Mouse (Mus musculus) inflammation-experienced regulatory T-cells, adult 6 months (primary cell): ENCODE measurements around the gene Asgr1. TPM values are rescaled to one million over a fixed set of nuclear protein-coding genes. Genes with fewer than 3 reads are reported as not detected.
A peak's percentile ranks its signal among the peaks of the same experiment; 100 is the strongest.
"Not testable (repeated sequence)": the region's sequence is repeated elsewhere in the genome, so short reads cannot be mapped to it uniquely, and the experiment has no call there.

Experiments used
- ATAC-seq: one replicate; pipeline ENCODE4 v1.8.0; 2017
- polyA plus RNA-seq, 3 experiments: library from polyadenylated mRNA; unstranded; fragments of 100-300 nt; shearing (Covaris generic); gene quantifications; one replicate each; pipeline ENCODE4 v1.2.1; 2017

Asgr1 gene
- polyA plus RNA-seq, 3 experiments from 2014 or later, result not detected

DNA sequence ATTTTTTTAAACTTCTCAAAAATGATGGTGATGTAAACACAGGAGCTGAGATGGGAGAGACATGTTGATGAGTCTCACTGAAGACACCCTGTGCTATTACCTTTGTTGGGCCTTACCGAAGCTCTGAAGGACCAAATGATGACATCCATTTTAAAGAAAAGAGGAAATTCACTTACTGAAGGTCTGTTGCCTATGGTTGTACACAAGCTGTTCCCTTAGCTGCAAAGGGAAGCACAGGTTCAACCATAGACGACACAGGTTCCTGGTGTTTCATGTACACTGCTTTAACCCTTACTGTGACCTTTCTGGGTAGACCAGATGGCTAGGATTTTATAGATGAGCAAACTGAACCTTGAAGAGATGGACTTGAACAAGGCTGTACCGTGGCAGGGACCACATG, 16.7 kb downstream of the Asgr1 start:
- ATAC-seq, result not testable (repeated sequence)

DNA sequence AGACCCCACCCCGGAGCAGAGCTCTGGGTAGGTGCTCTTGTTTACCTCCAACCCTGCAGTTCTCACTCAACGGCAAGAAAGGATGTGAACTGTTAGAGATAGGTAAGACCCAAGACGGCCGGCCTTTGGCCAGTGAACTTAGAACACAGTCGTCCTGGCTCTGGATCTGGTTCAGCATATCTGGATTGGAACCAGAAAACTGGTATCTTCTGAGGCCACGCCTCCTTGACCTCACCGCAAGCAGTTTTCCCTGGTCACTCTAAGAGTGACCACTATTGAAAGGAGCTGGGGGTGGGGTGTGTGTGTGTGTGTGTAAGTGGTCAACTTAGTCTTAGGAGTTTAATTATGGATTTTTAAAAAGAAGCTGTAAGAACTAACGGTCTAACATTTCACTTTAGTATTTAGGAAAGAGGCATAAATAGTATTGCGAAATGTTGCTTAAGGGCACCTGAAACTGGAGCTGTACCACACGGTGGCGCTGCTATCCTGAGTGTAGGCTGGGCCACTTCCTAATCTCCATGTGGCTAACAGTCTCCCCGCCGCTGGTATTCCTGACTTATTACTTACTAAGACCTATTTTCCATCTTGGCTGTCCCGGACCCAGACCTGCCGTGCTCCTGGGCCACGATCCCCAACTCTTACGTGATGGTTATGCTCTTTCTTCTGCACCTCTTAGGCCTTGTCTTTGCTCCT, 20.6 kb downstream of the Asgr1 start:
- no peak for ATAC-seq

DNA sequence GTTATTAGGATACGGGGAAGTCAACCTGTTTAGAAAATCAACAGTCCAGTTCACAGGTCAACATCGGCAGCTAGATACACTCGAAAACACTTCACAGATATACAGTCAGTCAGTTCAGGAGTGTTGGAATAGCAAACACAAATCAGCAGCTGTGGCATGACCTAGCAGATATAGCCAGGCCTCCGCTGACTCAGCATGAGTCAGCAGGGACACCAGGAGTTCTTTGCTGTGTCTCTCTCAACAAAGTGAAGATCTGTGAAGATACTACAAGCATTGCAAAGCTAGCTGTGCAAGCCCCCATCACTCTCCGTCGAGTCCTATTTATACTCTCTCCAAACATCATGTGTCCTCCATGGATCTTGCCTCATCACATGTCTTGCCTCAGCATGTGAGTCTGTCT, 21.7 kb downstream of the Asgr1 start:
- no peak for ATAC-seq

DNA sequence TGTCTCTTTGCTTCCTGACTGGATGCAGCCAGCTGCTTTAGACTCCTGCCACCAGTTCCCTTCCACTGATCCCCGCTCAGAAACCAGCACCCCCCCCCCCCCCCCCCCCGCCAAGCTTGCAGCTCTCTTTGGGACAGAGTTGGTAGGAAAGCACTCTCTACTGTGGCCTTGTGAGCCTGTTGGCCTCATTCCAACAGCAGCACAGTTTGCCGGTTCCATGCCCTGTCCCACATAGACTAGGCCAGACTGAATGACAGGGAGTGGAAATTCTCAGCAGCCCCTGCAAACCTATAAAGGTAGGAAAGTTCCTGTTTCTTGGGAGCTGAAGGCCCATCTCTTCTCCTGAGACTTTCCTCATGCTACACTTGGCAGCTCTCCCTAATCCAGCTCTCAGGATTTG, 23.6 kb downstream of the Asgr1 start:
- ATAC-seq, result no peak

DNA sequence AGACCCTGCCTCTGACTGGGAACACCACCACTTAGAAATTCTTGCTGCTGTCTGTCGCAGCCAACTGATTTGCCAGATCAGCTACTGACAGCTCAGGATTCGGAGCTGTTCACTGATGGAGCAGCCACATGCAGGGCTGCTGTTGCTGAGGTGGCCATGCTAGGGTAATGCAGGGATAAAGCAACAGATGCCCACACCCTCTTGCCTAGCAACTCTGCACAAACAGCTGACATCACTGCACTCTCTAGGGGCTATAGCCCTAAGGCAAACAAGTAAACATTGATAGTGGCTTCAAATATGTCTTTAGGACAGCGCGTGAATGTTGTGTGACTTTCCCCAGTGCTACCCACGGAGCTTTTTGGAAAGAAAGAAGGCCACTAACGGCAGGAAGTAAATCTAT, 25.3 kb downstream of the Asgr1 start:
- ATAC-seq, result no peak

DNA sequence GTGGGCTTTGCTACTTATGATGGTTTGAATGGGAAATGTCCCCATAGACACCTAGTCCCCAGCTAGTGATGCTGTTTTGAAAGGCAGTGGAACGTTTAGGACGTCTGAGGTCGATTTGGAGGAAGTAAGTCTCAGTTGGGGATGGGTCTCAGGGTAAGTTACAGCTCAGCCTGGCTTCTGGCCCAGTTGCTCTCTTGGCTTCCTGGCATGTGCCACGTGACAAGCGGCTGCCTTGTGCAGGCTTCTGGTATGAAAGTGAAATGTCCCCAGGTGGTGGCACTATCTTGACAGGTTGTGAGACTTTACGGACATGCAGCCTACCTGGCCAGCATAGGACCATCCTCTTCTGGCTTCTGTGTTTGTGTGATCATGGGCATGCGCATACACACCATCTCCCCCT, 26.0 kb downstream of the Asgr1 start:
- peak; percentile 61 for ATAC-seq

DNA sequence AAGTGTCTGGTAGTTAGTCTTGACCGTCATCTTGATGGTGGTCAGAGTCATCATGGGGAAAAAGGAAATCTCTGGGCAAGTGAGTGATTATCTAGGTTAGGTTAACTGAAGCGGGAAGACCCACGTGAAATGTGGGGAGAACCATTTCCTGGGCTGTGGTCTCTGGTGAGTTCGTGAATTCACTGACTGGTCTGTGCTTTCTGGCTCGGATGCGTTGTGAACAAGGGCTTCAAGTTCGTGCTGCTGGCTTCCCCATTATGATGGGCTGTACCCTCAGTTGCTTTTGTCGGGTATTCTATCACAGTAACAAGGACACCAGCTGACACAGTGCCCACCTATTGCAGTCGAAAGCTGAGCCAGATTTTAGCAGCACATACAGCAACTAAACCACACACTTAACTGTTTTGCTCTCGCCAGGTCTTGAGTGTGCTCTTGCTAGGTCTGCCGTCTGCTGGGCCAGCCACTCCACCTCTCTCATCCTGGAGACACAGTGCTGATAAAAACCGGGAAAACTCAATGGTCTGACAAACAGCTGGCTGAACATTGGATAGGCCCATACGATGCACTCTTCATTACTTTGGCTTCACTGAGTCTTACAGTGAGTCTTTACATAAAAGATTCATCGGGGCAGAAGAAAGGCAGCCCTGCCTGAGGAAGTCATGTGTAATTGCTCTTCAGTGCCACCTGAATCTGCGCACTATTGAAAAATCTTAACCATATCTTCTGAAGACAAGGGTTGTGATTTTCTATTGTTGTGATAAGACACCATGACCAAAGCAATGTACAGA, 27.1 kb downstream of the Asgr1 start:
- no peak for ATAC-seq

DNA sequence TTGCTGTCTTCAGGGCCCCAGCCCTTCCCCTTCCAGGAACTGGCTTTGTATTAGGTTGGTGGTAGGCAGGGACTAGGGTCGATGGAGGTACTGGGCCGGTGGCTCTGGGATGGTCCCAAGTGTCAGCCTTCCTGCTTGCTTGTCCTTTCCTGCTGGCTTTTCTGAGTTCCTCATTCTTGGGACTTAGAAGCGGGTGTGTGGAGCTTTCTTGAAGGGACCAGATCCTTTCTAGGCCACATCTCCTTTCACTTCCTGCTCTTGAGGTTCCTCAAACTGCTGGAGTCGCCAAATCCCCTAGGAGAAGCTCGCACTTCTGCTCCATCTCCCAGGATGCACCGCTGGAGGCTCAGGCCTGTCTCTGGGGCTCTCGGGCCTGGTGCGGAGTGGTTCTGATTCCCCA, 30.7 kb downstream of the Asgr1 start:
- no peak for ATAC-seq

DNA sequence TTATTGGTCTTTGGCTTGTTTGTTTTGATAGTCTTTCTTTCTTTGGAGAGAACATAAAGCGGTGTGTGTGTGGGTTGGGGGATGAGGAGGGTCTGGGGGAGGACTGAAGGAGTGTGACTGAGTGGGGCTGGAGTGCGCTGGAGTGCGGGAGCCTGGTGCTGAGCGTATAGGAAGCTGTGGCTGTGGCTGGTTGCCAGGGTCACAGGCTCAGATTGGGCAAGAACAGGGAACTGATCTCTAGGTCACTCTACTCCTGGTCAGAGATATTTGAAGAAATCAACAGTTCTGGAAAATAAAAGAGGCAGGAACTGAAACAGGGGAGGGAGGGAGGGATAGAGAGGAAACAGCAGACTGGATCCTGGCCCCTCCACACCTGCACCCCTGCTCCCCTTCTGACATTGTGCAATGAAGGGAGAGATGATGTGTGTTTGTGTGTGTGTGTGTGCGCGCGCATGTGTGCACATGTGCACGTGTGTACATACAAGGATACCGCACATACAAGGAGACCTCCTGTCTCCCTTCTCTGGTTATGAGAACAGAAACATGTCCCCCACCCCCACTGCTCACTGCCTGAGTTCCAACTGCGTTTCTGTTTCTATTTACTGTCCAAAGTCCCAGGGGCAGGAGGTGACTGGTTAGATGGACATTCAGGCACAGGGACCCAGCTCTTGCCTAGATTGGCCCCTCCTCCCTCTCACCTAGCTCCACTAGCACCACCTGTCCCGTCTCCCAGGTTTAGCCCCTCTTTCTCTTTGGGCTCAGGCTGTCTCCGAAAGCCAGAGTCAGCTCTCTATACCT, 38.3 kb downstream of the Asgr1 start, which contains the start of gene Asgr2:
TSS of gene Asgr2 (plus strand) at position 659 of the 798 bp plus-strand sequence.
- ATAC-seq, result no peak

DNA sequence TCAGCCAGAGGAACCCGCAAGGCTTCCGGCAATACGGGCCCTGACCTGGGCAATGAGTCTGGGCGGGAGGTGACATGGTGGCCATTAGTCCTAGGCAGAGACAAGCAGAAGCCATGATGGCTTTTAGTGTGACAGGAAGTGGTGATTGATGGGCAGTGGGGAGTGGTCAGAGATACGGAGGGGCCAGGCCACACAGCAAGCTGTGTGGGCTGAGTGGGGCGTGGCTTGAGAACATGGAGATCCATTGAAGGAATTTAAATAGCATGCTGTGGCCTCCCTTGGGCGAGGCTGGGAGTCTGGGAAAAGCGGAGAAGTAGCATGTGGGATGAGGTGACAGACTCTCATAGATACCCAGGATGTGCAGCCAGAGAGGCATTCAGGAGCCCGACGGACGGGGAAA, 43.5 kb downstream of the Asgr1 start:
- ATAC-seq, result no peak

DNA sequence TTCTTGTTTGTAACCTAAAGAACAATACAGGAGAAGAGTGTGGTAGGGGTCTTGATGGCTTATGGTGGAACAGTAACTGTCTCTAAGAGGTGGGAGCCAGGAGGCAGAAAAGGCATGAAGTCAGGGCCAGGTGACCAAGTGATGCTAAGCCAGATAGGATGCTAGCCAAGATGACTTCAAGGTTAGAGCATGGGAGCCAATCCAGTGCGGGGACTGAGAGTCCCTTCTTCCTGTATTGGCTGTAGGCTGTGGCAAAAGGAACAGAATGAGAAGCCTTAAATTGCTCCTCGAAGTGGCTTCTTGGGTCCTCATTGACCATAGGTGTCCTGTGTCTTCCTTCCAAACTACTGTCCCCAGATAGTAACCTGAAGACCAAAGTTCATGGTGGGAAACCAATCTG, 45.2 kb downstream of the Asgr1 start:
- ATAC-seq, result no peak

DNA sequence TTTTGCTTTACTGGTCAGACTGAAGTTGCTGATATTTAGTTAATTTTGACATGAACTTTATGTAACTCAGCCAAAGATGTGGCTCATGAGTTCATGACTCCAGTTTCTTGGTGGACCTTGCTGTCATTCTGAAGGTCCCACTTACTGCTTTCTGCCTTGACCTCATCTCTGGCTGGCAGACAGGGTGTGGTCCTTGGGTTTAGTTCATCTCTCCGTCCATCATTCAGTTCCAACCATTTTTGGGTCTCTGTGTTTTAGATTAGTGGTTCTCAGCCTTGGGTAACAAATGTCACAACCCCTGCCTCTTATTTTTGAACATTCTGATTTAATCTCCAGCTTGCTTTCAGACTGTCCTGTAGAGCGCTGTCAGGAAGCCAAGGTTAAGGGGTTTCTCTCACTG, 45.9 kb downstream of the Asgr1 start:
- ATAC-seq, result no peak

DNA sequence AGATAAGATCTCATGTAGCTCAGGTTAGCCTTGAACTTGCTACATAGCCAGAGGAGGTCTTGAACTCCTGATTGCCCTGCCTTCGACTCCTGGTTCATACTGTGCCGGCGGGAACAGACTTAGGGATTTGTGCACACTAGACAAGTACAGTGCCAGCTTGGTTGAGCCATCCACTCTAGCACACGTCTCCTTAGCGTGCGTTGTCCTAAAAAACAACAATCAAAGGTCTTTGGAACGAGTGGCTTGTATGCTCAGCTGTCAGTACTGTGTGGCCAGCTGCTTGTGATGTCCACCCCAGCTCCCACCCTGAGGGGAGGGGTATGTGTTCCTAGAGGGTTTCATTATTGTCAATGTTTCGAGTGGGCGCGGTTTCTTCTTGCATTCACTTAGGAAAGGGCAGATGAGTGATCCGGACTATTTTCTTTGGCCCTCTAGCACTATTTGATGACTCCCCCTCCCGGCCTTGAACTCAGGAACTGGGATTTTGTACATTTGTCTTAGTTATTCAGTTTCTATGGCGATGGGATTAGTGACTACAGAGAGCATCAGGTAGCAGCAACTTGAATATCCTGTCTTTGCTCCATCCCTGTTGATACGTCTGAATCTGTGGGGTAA, 49.9 kb downstream of the Asgr1 start:
- no peak for ATAC-seq

DNA sequence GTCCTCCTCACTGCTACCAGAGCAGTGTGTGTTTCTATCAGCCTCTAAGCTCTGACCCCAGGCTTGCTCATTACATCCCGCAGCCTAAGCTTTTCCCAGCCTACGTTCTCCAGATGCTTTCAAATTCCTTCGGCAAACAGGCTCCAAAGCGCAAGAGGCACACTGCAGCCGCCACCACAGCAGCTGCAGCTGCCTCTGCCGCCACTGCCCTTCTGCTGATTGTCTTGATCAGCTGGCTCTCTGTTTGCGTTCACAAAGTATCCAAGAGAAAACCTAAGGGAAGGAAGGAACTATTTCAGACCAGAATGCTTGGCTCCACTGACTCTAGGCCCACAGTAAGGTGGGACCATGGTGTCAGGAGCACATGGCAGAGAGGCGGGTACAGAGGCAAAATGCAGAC, 53.2 kb downstream of the Asgr1 start:
- no peak for ATAC-seq

Other genes with a start within 250 kb of the Asgr1 start
- gene Tmem102, start 248.5 kb upstream of the Asgr1 start, polyA plus RNA-seq, result not detected
- gene Gm39566, start 238.8 kb upstream of the Asgr1 start, polyA plus RNA-seq, result not detected
- gene Spem2, start 235.6 kb upstream of the Asgr1 start, polyA plus RNA-seq, result not detected
- gene Spem1, start 231.9 kb upstream of the Asgr1 start, polyA plus RNA-seq, result not detected
- gene Nlgn2, start 216.3 kb upstream of the Asgr1 start, polyA plus RNA-seq, result 1 to 10 TPM in 2 of 3 experiments, under 1 TPM in 1; 0.60 to 2.5 (median 1.2) TPM
- gene Tmem256, start 215.6 kb upstream of the Asgr1 start, polyA plus RNA-seq, result 100 to 1,000 TPM; 124 to 157 (median 131) TPM
- gene Plscr3, start 207.7 kb upstream of the Asgr1 start, polyA plus RNA-seq, result 10 to 100 TPM in 2 of 3 experiments, 1 to 10 TPM in 1; 7.3 to 20.2 (median 17.7) TPM
- gene Tnk1, start 195.4 kb upstream of the Asgr1 start, polyA plus RNA-seq, result under 1 TPM in 1 of 3 experiments, not detected in 2; 0.19 TPM
- not detected for gene Tmem95, start 176.1 kb upstream of the Asgr1 start, polyA plus RNA-seq
- gene Kctd11, start 172.7 kb upstream of the Asgr1 start, polyA plus RNA-seq, result 1 to 10 TPM in 1 of 3 experiments, under 1 TPM in 2; 0.58 to 1.5 (median 0.59) TPM
- 100 to 1,000 TPM; 229 to 289 (median 266) TPM for gene Acap1, start 158.5 kb upstream of the Asgr1 start, polyA plus RNA-seq
- gene 2810408A11Rik, start 153.1 kb upstream of the Asgr1 start, polyA plus RNA-seq, result under 1 TPM; 0.39 to 0.98 (median 0.63) TPM
- 1 to 10 TPM; 5.2 to 9.6 (median 9.0) TPM for gene Neurl4, start 153.0 kb upstream of the Asgr1 start, polyA plus RNA-seq
- 100 to 1,000 TPM in 2 of 3 experiments, 10 to 100 TPM in 1; 91.9 to 128 (median 122) TPM for gene Gps2, start 140.2 kb upstream of the Asgr1 start, polyA plus RNA-seq
- gene Eif5a, start 132.1 kb upstream of the Asgr1 start, polyA plus RNA-seq, result 1,000 to 10,000 TPM; 1,103 to 1,192 (median 1,160) TPM
- gene Ybx2, start 118.3 kb upstream of the Asgr1 start, polyA plus RNA-seq, result not detected
- not detected for gene Slc2a4, start 105.9 kb upstream of the Asgr1 start, polyA plus RNA-seq
- 1 to 10 TPM in 1 of 3 experiments, not detected in 2; 1.1 TPM for gene Cldn7, start 89.3 kb upstream of the Asgr1 start, polyA plus RNA-seq
- gene Ctdnep1, start 72.9 kb upstream of the Asgr1 start, polyA plus RNA-seq, result 10 to 100 TPM; 25.8 to 35.6 (median 29.3) TPM
- gene Elp5, start 71.6 kb upstream of the Asgr1 start, polyA plus RNA-seq, result 10 to 100 TPM; 61.5 to 78.3 (median 68.5) TPM
- 100 to 1,000 TPM; 352 to 384 (median 366) TPM for gene Gabarap, start 62.9 kb upstream of the Asgr1 start, polyA plus RNA-seq
- 10 to 100 TPM; 32.7 to 38.3 (median 36.0) TPM for gene Phf23, start 58.3 kb upstream of the Asgr1 start, polyA plus RNA-seq
- 1 to 10 TPM; 2.5 to 5.0 (median 4.9) TPM for gene Dvl2, start 53.5 kb upstream of the Asgr1 start, polyA plus RNA-seq
- gene Acadvl, start 38.7 kb upstream of the Asgr1 start, polyA plus RNA-seq, result 100 to 1,000 TPM; 110 to 132 (median 128) TPM
- gene Dlg4, start 37.1 kb upstream of the Asgr1 start, polyA plus RNA-seq, result 10 to 100 TPM in 2 of 3 experiments, 1 to 10 TPM in 1; 7.1 to 14.6 (median 11.2) TPM
- not detected for gene Asgr2, start 38.6 kb downstream of the Asgr1 start, polyA plus RNA-seq
- not detected for gene Mgl2, start 76.2 kb downstream of the Asgr1 start, polyA plus RNA-seq
- gene Clec10a, start 102.1 kb downstream of the Asgr1 start, polyA plus RNA-seq, result under 1 TPM in 1 of 3 experiments, not detected in 2; 0.67 TPM
- gene Slc16a11, start 158.7 kb downstream of the Asgr1 start, polyA plus RNA-seq, result under 1 TPM in 1 of 3 experiments, not detected in 2; 0.52 TPM
- 1 to 10 TPM; 2.3 to 4.3 (median 3.2) TPM for gene Slc16a13, start 167.0 kb downstream of the Asgr1 start, polyA plus RNA-seq
- under 1 TPM in 1 of 3 experiments, not detected in 2; 0.39 TPM for gene Bcl6b, start 175.7 kb downstream of the Asgr1 start, polyA plus RNA-seq
- 100 to 1,000 TPM; 133 to 147 (median 134) TPM for gene 0610010K14Rik, start 183.8 kb downstream of the Asgr1 start, polyA plus RNA-seq
- 10 to 100 TPM in 1 of 3 experiments, 1 to 10 TPM in 2; 2.7 to 11.1 (median 6.1) TPM for gene Gm21988, start 185.7 kb downstream of the Asgr1 start, polyA plus RNA-seq
- 100 to 1,000 TPM; 207 to 275 (median 255) TPM for gene Rnasek, start 185.8 kb downstream of the Asgr1 start, polyA plus RNA-seq
- gene Alox12, start 201.3 kb downstream of the Asgr1 start, polyA plus RNA-seq, result under 1 TPM in 1 of 3 experiments, not detected in 2; 0.47 TPM